Comparison of ENCODE assay signal across 15 mouse cellular contexts in the genomic region with DNA sequence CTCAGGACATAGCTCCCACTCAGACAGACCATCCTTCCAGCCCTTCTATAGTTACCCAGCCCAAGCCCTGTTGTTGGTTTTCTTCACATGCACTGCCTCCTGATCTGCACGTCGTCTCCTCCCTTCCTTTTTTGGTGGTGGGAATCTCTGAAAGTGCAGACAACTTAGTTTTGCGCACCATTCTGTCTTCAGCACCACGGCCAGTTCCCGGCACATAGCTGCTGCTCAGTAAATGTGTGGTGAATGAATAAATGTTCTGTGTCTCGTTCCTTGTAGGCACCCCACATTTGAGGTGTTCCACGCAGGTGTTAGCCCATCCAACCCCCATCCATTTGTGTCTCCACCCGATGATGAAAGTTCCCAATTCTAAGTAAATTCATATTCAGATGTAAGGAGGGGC. TPM values are rescaled to one million over a fixed set of nuclear protein-coding genes. Genes with fewer than 3 reads are reported as not detected.
A peak's percentile ranks its signal among the peaks of the same experiment; 100 is the strongest.
DNase-seq lines count a peak whose midpoint lies in the region; ATAC-seq and TF ChIP-seq lines count a peak whose summit lies in the region.
"Had no signal": no experiment of that assay in that cellular context is flagged by ENCODE, and none has a peak within 500 bp of the region (broad histone marks: within the 10 kb centered on the region; RNA-seq: fewer than 3 reads in every experiment).

No protein-coding gene starts in this region.

- WGBS in kidney, postnatal 0 days = 37% methylated on average over 8 of the region's 8 CpGs
- 38% methylated on average over 8 of the region's 8 CpGs for WGBS in embryonic facial prominence, embryonic 14.5 days
- WGBS in forebrain, embryonic 13.5 days = 50% methylated on average over 8 of the region's 8 CpGs

- no peaks in the 10 kb centered on the region for H3K4me1 ChIP-seq in kidney, postnatal 0 days (replicated peaks; ENCODE audit: insufficient read depth, low read length)
- H3K4me1 ChIP-seq in embryonic facial prominence, embryonic 14.5 days (ENCODE audit: control insufficient read depth, insufficient read depth, low read length) = no peaks in the 10 kb centered on the region
- H3K4me1 ChIP-seq in forebrain, embryonic 13.5 days = peaks cover 23% of the 10 kb centered on the region
- H3K4me1 ChIP-seq: limb, embryonic 12.5 days had no signal

- H3K4me3 ChIP-seq in kidney, postnatal 0 days (replicated peaks; ENCODE audit: low read depth, low read length) = no peak overlapping the region
- no peak overlapping the region for H3K4me3 ChIP-seq in embryonic facial prominence, embryonic 14.5 days (ENCODE audit: low read depth, low read length)
- H3K4me3 ChIP-seq in forebrain, embryonic 13.5 days = no peak overlapping the region
- H3K4me3 ChIP-seq: forebrain, embryonic 12.5 days; limb, embryonic 12.5 days; midbrain, embryonic 12.5 days had no signal

- no peaks in the 10 kb centered on the region for H3K36me3 ChIP-seq in kidney, postnatal 0 days (ENCODE audit: insufficient read depth, low read length)
- no peaks in the 10 kb centered on the region for H3K36me3 ChIP-seq in embryonic facial prominence, embryonic 14.5 days (ENCODE audit: control insufficient read depth, insufficient read depth, low read length)
- H3K36me3 ChIP-seq in forebrain, embryonic 13.5 days (ENCODE audit: poor library complexity, severe bottlenecking) = no peaks in the 10 kb centered on the region
- H3K36me3 ChIP-seq: forebrain, embryonic 12.5 days; limb, embryonic 12.5 days; midbrain, embryonic 12.5 days had no signal

- peak; percentile 53 for DNase-seq in kidney, postnatal 0 days (ENCODE audit: low spot score)
- no peak for DNase-seq in kidney, adult 9 months
- DNase-seq in 416B (ENCODE audit: low read depth) (peak; percentile 16), NIH3T3 (ENCODE audit: low read depth) (peak; percentile 68)
- peak; percentile 62 for DNase-seq in embryonic facial prominence, embryonic 14.5 days (ENCODE audit: low spot score)
- DNase-seq in B cell, adult 2 months = no peak
- no peak for DNase-seq in left cerebral cortex, adult 9 months (ENCODE audit: low spot score in 2 of 2)
- DNase-seq: cerebellum, adult 9-11 months had no signal

- ATAC-seq in kidney, postnatal 0 days (replicated peaks; ENCODE audit: low FRiP score, low read depth) = no peak
- no peak for ATAC-seq in embryonic facial prominence, embryonic 14.5 days (ENCODE audit: low read depth)
- ATAC-seq in forebrain, embryonic 13.5 days = no peak
- ATAC-seq: inflammation-experienced regulatory T-cells, adult 6 months; Patski had no signal

- TF ChIP-seq CTCF in kidney, postnatal 0 days (IDR thresholded peaks at IDR 0.05; ENCODE audit: low read depth) = no peak

- H3K27me3 ChIP-seq in kidney, postnatal 0 days (ENCODE audit: insufficient read depth, low read length) = no peaks in the 10 kb centered on the region
- H3K27me3 ChIP-seq in embryonic facial prominence, embryonic 14.5 days (replicated peaks; ENCODE audit: control insufficient read depth, insufficient read depth, low read length) = no peaks in the 10 kb centered on the region
- H3K27me3 ChIP-seq in forebrain, embryonic 13.5 days = no peaks in the 10 kb centered on the region; the same call in 1 of the 2 replicates
- H3K27me3 ChIP-seq: forebrain, embryonic 12.5 days; Patski had no signal

- no peak overlapping the region for H3K27ac ChIP-seq in kidney, postnatal 0 days
- no peak overlapping the region for H3K27ac ChIP-seq in embryonic facial prominence, embryonic 14.5 days (replicated peaks; ENCODE audit: low read depth, low read length)
- no peak overlapping the region for H3K27ac ChIP-seq in forebrain, embryonic 13.5 days
- H3K27ac ChIP-seq: forebrain, embryonic 12.5 days; limb, embryonic 12.5 days; midbrain, embryonic 12.5 days; stomach, postnatal 0 days had no signal

- H3K4me2 ChIP-seq in kidney, postnatal 0 days (ENCODE audit: low read length) = no peak overlapping the region
- no peak overlapping the region for H3K4me2 ChIP-seq in embryonic facial prominence, embryonic 14.5 days (ENCODE audit: low read depth, low read length)
- H3K4me2 ChIP-seq in forebrain, embryonic 13.5 days = no peak overlapping the region
- H3K4me2 ChIP-seq: forebrain, embryonic 12.5 days; limb, embryonic 12.5 days; midbrain, embryonic 12.5 days had no signal

- H3K9me3 ChIP-seq in kidney, postnatal 0 days (replicated peaks; ENCODE audit: low read length) = no peaks in the 10 kb centered on the region
- no peaks in the 10 kb centered on the region for H3K9me3 ChIP-seq in embryonic facial prominence, embryonic 14.5 days (ENCODE audit: control insufficient read depth, low read length)
- H3K9me3 ChIP-seq in forebrain, embryonic 13.5 days (replicated peaks) = no peaks in the 10 kb centered on the region
- H3K9me3 ChIP-seq: forebrain, embryonic 12.5 days; limb, embryonic 12.5 days; midbrain, embryonic 12.5 days had no signal

- H3K9ac ChIP-seq in kidney, postnatal 0 days (ENCODE audit: low read depth, low read length) = no peak overlapping the region
- H3K9ac ChIP-seq in embryonic facial prominence, embryonic 14.5 days (ENCODE audit: low read depth, low read length) = no peak overlapping the region
- H3K9ac ChIP-seq in forebrain, embryonic 13.5 days = no peak overlapping the region
- H3K9ac ChIP-seq: forebrain, embryonic 12.5 days; limb, embryonic 12.5 days; midbrain, embryonic 12.5 days had no signal

RNA-seq across cellular contexts. Expression of gene Kcnd3, which starts 35.0 kb away (rescaled TPM):
- 2.9 TPM in 2 replicates for polyA plus RNA-seq in kidney, postnatal 0 days (2015; fragmentation: Nextera tagmentation; extraction: Ambion mirVana)
- 0.88 and 0.93 TPM in 2 replicates for polyA plus RNA-seq in embryonic facial prominence, embryonic 14.5 days (2014; fragmentation: Nextera tagmentation; extraction: Ambion mirVana)
- polyA plus RNA-seq in forebrain, embryonic 13.5 days (2015; fragmentation: Nextera tagmentation; extraction: Ambion mirVana) = 5.3 and 5.6 TPM in 2 replicates
- polyA plus RNA-seq: inflammation-experienced regulatory T-cells, adult 6 months had no signal

Comparison
In these comparisons a context has a peak if more than half of its experiments do, and no peak if none do; other contexts are left out.
1. DNase-seq: peak in kidney, postnatal 0 days (single experiment), 416B (single experiment), NIH3T3 (single experiment) and embryonic facial prominence, embryonic 14.5 days (single experiment); none in kidney, adult 9 months (single experiment), B cell, adult 2 months (0 of 2) and left cerebral cortex, adult 9 months (0 of 2).